Mouse (Mus musculus): ENCODE results near the gene Plrg1. TPM values are rescaled to one million over a fixed set of nuclear protein-coding genes. Genes with fewer than 3 reads are reported as not detected.
A peak's percentile ranks its signal among the peaks of the same experiment; 100 is the strongest.

Plrg1 gene
- polyA plus RNA-seq (2012) = 0.37 and 0.80 TPM in 2 replicates

DNA sequence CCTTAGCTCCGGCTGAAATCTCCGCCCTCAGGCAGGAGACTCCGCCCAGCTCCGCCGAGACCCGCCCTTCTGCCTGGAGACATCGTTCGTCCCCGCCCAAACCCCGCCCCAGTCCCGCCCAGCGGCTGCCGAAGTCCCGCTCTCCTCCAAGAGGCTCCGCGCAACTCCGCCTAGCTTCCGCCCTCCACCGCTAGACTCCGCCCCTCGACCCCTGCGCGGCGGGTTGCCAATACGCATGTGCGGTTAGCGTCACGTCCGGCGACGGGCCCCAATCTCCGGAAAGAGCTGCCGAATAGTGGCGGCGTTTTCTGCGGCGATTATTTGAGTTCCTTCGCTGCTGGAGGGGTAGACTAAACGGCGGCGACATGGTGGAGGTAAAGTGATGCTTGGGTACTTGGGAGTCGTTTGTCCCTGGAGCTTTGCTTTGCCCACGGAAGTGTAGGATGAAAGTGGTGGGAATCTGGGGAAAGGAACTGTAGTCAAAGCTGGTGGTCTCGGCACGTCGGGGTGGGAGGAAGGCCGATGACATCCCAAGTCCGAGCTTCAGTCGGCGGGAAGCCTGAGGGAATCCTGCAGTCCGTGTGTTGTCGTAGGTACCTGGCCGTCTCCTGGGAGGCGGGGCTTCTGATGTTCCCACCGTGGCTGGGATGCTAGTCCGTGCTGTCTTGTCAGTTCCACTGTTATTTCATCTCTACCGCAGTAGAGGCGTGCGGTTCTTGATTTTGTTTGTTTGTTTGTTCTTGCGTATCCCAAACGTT, at the start of gene Plrg1:
Gene Plrg1 (plus strand): TSS at position 242 of the 758 bp plus-strand sequence.
- Histone ChIP-seq H3K4me1 (ENCODE audit: control insufficient read depth) (peaks cover 28% of the 10 kb centered on the region), H3K36me3 (ENCODE audit: control insufficient read depth) (peaks cover 36% of the 10 kb centered on the region), H3K27me3 (ENCODE audit: control insufficient read depth) (no peaks in the 10 kb centered on the region), H3K4me3 (replicated peaks) (peak within 1 kb of the TSS; percentile 100), H3K9me3 (ENCODE audit: control insufficient read depth, low read length) (no peaks in the 10 kb centered on the region)
- TF ChIP-seq TAL1 (IDR thresholded peaks at IDR 0.05; ENCODE audit: low read length) = no peak

DNA sequence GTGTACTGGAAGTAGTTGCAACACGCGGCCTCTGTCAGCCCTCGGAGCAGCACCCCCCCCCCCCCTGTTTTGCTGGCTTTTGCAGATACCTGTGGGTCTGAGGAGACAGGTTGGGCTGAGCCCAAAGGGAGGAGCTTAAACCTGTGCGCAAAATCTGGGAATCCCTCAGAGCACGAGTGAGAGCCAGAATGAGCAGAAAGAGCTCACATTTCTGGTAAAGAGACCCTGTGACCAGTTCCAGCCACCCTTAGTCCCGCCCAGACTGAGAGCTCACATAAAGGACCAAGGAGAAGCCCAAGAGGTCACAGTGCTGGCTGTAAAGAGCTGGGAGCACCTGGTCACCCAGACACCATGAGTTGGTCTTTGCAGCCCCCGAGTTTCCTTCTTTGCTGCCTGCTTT, 47.8 kb upstream of the Plrg1 start, which contains the start of gene Fgg:
Gene Fgg (plus strand): TSS at position 168 of the 400 bp plus-strand sequence.
- Histone ChIP-seq H3K27me3 (ENCODE audit: control insufficient read depth) (no peaks in the 10 kb centered on the region), H3K9me3 (ENCODE audit: control insufficient read depth, low read length) (no peaks in the 10 kb centered on the region), H3K4me3 (replicated peaks) (peak within 1 kb of the TSS; percentile 19), H3K4me1 (ENCODE audit: control insufficient read depth) (no peaks in the 10 kb centered on the region), H3K36me3 (ENCODE audit: control insufficient read depth) (no peaks in the 10 kb centered on the region; the same call in 1 of the 2 replicates)
- TF ChIP-seq TAL1 (IDR thresholded peaks at IDR 0.05; ENCODE audit: low read length) (no peak), GATA1 (IDR thresholded peaks at IDR 0.05; ENCODE audit: low read length) (no peak)

- Histone ChIP-seq H3K27me3 (ENCODE audit: control insufficient read depth) (no peaks in the 10 kb centered on the region), H3K36me3 (ENCODE audit: control insufficient read depth) (no peaks in the 10 kb centered on the region; the same call in 1 of the 2 replicates), H3K4me3 (replicated peaks) (peak overlapping the region; percentile 31), H3K9me3 (ENCODE audit: control insufficient read depth, low read length) (no peaks in the 10 kb centered on the region), H3K4me1 (ENCODE audit: control insufficient read depth) (no peaks in the 10 kb centered on the region)
- TF ChIP-seq GATA1 (IDR thresholded peaks at IDR 0.05; ENCODE audit: low read length) (no peak), TAL1 (IDR thresholded peaks at IDR 0.05; ENCODE audit: low read length) (no peak)
Observed at GRCm38 (mm10) chr3:83010291-83010690, 45.0 kb upstream of the Plrg1 start.

- no peak overlapping the region for H3K4me3 ChIP-seq (replicated peaks)
Observed at GRCm38 (mm10) chr3:83011136-83011535, 44.2 kb upstream of the Plrg1 start.

GRCm38 (mm10) chr3:83011565-83011964, 43.8 kb upstream of the Plrg1 start:
- TF ChIP-seq GATA1 (IDR thresholded peaks at IDR 0.05; ENCODE audit: low read length) (no peak), TAL1 (IDR thresholded peaks at IDR 0.05; ENCODE audit: low read length) (no peak)
- Histone ChIP-seq H3K9me3 (ENCODE audit: control insufficient read depth, low read length) (no peaks in the 10 kb centered on the region), H3K27me3 (ENCODE audit: control insufficient read depth) (no peaks in the 10 kb centered on the region), H3K4me3 (replicated peaks) (no peak overlapping the region), H3K4me1 (ENCODE audit: control insufficient read depth) (no peaks in the 10 kb centered on the region), H3K36me3 (ENCODE audit: control insufficient read depth) (no peaks in the 10 kb centered on the region; the same call in 1 of the 2 replicates)

More at GRCm38 (mm10) chr3:83011136-83011535, 44.2 kb upstream of the Plrg1 start:
- Histone ChIP-seq H3K4me1 (ENCODE audit: control insufficient read depth) (no peaks in the 10 kb centered on the region), H3K9me3 (ENCODE audit: control insufficient read depth, low read length) (no peaks in the 10 kb centered on the region), H3K27me3 (ENCODE audit: control insufficient read depth) (no peaks in the 10 kb centered on the region), H3K36me3 (ENCODE audit: control insufficient read depth) (no peaks in the 10 kb centered on the region; the same call in 1 of the 2 replicates)
- TF ChIP-seq GATA1 (IDR thresholded peaks at IDR 0.05; ENCODE audit: low read length) (no peak), TAL1 (IDR thresholded peaks at IDR 0.05; ENCODE audit: low read length) (no peak)

GRCm38 (mm10) chr3:83012636-83013035, 42.7 kb upstream of the Plrg1 start:
- Histone ChIP-seq H3K4me1 (ENCODE audit: control insufficient read depth) (no peaks in the 10 kb centered on the region), H3K36me3 (ENCODE audit: control insufficient read depth) (no peaks in the 10 kb centered on the region; the same call in 1 of the 2 replicates), H3K9me3 (ENCODE audit: control insufficient read depth, low read length) (no peaks in the 10 kb centered on the region), H3K27me3 (ENCODE audit: control insufficient read depth) (no peaks in the 10 kb centered on the region), H3K4me3 (replicated peaks) (no peak overlapping the region)
- no peak for TF ChIP-seq GATA1 (IDR thresholded peaks at IDR 0.05; ENCODE audit: low read length)
- TF ChIP-seq TAL1 (IDR thresholded peaks at IDR 0.05; ENCODE audit: low read length) = no peak

DNA sequence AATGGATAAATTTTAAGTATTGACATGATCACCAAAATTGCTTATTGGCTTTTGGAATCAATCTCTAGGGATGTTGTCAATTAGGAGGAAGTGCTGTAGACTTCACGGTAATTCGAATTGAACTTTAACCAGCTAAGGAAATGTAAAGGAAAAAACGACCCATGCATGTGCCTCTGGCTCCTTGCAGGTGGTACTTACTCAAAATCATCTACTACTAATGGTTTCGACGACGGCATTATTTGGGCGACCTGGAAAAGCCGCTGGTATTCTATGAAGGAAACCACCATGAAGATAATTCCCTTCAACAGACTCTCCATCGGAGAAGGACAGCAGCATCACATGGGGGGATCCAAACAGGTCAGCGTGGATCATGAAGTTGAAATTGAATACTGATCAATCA, 41.4 kb upstream of the Plrg1 start:
- no peak for TF ChIP-seq TAL1 (IDR thresholded peaks at IDR 0.05; ENCODE audit: low read length)
- no peak for TF ChIP-seq GATA1 (IDR thresholded peaks at IDR 0.05; ENCODE audit: low read length)
- H3K36me3 ChIP-seq (ENCODE audit: control insufficient read depth) = no peaks in the 10 kb centered on the region; the same call in 1 of the 2 replicates
- no peaks in the 10 kb centered on the region for H3K9me3 ChIP-seq (ENCODE audit: control insufficient read depth, low read length)
- H3K4me1 ChIP-seq (ENCODE audit: control insufficient read depth) = no peaks in the 10 kb centered on the region
- H3K4me3 ChIP-seq (replicated peaks) = no peak overlapping the region
- no peaks in the 10 kb centered on the region for H3K27me3 ChIP-seq (ENCODE audit: control insufficient read depth)

DNA sequence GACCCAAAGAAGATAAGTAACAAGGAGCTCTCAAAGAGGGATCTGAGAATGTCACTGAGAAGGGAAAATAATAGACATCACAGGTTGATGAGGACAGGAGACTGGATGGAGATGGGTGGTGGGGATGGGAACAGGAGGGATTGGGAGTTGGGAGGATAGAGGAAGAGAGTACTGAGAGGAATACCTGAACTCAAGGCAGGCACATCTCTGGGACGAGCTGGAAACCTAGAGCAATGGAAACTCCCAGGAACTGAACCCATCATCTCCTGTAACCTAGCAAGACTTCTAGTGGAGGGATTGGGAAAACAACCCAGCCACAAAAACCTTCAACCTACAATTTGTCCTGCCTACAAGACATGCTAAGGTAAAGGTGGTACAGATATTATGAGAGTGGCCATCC, 39.1 kb upstream of the Plrg1 start:
- no peaks in the 10 kb centered on the region for H3K9me3 ChIP-seq (ENCODE audit: control insufficient read depth, low read length)
- TF ChIP-seq GATA1 (IDR thresholded peaks at IDR 0.05; ENCODE audit: low read length) (no peak), TAL1 (IDR thresholded peaks at IDR 0.05; ENCODE audit: low read length) (no peak)
- no peak overlapping the region for H3K4me3 ChIP-seq (replicated peaks)
- H3K36me3 ChIP-seq (ENCODE audit: control insufficient read depth) = no peaks in the 10 kb centered on the region; the same call in 1 of the 2 replicates
- H3K27me3 ChIP-seq (ENCODE audit: control insufficient read depth) = no peaks in the 10 kb centered on the region
- no peaks in the 10 kb centered on the region for H3K4me1 ChIP-seq (ENCODE audit: control insufficient read depth)

DNA sequence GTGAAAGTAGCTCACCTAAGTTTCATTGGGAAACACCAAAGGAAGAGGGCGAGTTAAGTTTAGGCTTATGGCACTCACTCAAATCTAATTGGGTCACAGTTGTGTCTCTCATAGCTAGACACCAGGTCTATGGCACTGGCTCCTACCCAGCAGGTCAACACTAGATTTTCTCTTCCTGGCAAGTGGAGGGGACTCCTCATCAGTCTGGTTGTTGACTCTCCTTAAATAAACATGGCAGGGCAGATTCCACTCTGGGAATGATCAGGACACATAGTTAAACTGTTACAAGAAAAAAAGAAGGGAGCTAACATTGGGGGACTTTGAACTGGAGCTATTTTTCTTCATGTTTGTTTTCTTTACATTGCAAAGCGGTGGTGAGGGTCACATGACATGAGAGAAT, 34.9 kb upstream of the Plrg1 start:
- H3K9me3 ChIP-seq (ENCODE audit: control insufficient read depth, low read length) = no peaks in the 10 kb centered on the region
- no peaks in the 10 kb centered on the region for H3K4me1 ChIP-seq (ENCODE audit: control insufficient read depth)
- no peaks in the 10 kb centered on the region for H3K36me3 ChIP-seq (ENCODE audit: control insufficient read depth)
- TF ChIP-seq TAL1 (IDR thresholded peaks at IDR 0.05; ENCODE audit: low read length) = no peak
- TF ChIP-seq GATA1 (IDR thresholded peaks at IDR 0.05; ENCODE audit: low read length) = no peak
- no peak overlapping the region for H3K4me3 ChIP-seq (replicated peaks)
- no peaks in the 10 kb centered on the region for H3K27me3 ChIP-seq (ENCODE audit: control insufficient read depth)
